Mouse (Mus musculus) E14TG2a.4 (cell line): Measurements from ENCODE around the gene Pim2.

Experiments
- CTCF ChIP-seq: conservative IDR thresholded peaks from 2 replicates; pipeline ENCODE4 v1.5.1; 2014; ENCODE audit warnings: low read length
- NANOG ChIP-seq: IDR thresholded peaks from 2 replicates; pipeline ENCODE4 v1.6.1; 2014; ENCODE audit warnings: borderline replicate concordance, low read length, mixed read lengths
- POU5F1 ChIP-seq: IDR thresholded peaks from 2 replicates; pipeline ENCODE4 v1.6.1; 2014; ENCODE audit warnings: low read length, borderline replicate concordance

GRCm38 (mm10) chrX:7879819-7880218 is 1.8 kb downstream of the Pim2 start:
- TF ChIP-seq CTCF (peak; percentile 34), POU5F1 (no peak), NANOG (no peak)
